Mouse (Mus musculus): ENCODE measurements around the gene Olfr806. TPM values are rescaled to one million over a fixed set of nuclear protein-coding genes. Genes with fewer than 3 reads are reported as not detected.

The Olfr806 gene
- not detected in 2 replicates for polyA plus RNA-seq (2012; rRNA removed)

DNA sequence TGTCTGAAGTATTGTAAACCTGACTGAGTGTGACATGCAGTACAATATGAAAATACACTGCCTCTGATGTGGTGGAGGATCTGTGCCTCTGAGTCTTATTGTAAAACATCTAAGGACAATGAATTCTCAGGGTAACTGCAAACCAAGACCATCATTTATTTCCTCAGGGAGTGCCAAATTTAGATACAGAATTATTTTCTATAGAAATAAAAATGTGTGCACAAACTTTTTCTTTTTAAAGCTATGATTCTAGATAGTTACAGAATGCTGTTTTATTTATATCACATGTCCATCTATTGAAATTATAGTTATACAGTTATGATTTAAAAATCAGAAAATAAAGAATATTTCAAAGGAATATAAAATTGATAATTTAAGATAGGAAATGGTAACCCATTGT lies at the start of gene Olfr806:
Gene Olfr806, minus strand, starts transcription at position 101 of the 400 bp plus-strand sequence.
- DNase-seq (ENCODE audit: low read depth) = no peak

DNA sequence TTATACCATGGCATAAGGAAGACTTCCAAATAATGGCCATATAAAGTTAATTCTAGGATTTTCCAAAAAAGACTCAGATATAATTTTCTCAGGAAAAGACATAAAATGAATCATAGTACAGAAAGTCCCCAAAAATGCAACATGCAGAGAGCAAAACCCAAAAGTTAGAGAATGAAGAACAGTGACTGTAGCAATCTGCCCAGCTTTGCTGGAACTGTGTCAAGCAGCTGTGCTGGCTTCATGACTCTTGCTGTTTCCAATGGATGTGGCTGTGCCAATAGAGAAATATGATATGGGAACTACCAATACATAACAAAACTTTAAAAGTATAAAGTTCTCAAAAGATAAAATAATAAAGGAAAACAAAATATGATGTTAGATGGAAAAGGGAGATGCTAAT lies 36.4 kb upstream of the Olfr806 start:
- DNase-seq (ENCODE audit: low read depth) = no peak

DNA sequence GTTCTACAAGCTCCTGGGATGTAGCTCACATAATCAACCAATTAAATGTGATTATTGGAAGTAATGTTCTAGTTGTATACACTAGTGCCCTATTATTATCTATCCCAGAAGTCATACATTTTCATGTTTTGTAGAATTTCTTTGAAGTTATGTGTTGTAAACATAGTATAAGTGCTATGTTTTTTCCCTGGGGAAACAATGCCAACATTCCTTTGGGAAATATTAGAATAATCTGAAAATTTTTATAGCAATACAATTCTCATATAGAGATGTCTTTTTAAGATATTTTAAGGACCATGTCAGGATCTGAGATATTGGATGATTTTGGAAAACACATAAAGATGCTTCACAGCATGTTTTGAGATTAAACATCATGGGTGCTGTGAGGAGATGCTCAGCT lies 32.6 kb upstream of the Olfr806 start, which contains the start of gene Olfr809:
Gene Olfr809, plus strand, starts transcription at position 301 of the 400 bp plus-strand sequence.
- no peak for DNase-seq (ENCODE audit: low read depth)

DNA sequence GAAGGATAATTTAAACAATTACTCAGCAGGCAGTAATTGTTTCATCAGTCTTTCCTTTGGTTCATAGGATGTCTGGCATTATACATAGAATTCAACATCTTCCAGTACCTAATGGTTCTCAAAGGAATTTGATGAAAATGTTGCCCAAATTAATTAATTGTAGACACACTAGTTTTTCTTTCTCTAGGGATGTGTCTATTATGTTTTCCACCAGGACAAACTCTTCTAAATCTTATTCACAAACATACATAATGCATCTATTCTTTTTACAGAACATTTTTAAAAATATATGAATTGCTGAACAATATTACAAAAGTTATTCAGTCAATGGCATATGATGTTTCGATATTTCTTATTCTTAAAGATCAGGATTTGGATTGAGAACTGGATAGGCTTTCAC lies 23.5 kb upstream of the Olfr806 start, which contains the start of gene Olfr808:
Gene Olfr808, plus strand, starts transcription at position 301 of the 400 bp plus-strand sequence.
- DNase-seq (ENCODE audit: low read depth) = no peak

DNA sequence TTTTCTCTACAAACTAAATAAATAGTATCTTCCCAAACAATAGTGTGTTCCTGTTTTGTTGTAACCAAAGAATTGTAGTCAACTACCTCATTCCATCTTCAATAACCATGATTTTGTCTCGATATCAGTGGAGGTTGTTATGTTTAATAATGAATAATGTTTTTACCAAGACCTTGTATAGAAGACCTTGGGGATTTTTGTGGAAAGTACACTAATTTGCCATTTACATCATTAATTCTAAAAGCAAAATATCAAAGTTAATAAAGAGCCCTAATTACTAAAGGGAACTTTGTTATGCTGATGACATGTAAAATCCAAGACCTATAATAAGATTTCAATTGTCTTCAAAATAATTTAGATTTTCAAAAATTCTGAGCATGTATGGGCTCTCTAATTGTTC lies 16.0 kb upstream of the Olfr806 start, which contains the start of gene Olfr807:
Gene Olfr807, minus strand, starts transcription at position 101 of the 400 bp plus-strand sequence.
- no peak for DNase-seq (ENCODE audit: low read depth)

DNA sequence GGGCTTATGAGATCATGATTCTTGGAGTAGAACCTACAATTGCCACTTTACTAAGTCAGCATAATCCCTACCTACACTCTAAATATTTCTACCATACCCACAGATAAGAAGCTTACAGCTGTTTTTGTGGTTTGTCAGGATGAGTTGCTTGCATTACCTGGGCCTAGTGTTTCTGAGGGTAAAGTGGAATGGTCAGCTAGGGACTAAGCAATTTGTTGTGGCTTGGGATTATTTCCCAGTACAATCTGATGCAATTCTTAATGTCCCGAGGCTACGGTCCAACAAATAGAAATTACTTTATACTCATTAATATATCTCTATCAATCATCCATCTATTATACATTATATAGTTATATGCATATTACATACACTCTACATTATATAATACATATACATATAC lies 12.4 kb downstream of the Olfr806 start, which contains the start of gene Olfr805:
Gene Olfr805, minus strand, starts transcription at position 101 of the 400 bp plus-strand sequence.
- DNase-seq (ENCODE audit: low read depth) = no peak

DNA sequence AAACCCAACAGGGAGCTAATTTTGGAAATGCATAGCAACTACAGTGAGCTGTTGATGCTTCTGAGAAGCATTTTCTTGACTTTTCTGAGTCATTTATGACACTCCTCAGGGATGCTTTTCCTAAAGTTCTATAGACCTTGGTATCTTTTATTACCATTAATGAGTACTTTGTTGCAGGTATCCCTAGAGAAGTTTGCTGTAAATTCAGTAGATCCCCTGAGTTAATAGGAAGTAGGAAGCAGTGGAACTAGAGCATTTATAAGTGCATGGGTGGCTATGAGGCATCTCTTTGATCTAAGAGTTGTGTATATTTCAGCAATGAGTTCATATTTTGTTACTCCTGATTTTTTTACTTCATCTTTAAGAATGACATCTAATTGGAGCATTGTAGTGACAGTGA lies 38.8 kb downstream of the Olfr806 start, which contains the start of gene Olfr804:
Gene Olfr804, plus strand, starts transcription at position 301 of the 400 bp plus-strand sequence.
- DNase-seq (ENCODE audit: low read depth) = no peak

DNA sequence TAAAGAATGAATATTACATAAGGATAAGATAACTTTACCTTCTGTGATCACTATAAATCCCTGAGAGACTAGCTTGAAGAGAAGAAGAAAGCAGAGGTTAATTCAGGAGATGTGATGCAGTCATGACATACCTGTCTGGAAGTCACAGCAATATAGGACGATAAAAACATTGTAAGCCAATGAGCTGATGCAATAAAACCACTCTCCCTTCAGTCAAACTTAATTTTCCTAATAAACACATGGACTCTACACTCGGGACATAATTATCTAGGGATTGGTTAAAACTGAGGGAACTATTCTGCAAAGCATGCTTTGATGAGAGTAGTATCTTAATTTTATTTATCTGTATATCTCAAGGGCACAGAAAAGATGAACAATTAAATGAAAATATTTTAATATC lies 47.5 kb downstream of the Olfr806 start, which contains the start of gene Olfr803:
Gene Olfr803, minus strand, starts transcription at position 101 of the 400 bp plus-strand sequence.
- DNase-seq (ENCODE audit: low read depth) = no peak

DNA sequence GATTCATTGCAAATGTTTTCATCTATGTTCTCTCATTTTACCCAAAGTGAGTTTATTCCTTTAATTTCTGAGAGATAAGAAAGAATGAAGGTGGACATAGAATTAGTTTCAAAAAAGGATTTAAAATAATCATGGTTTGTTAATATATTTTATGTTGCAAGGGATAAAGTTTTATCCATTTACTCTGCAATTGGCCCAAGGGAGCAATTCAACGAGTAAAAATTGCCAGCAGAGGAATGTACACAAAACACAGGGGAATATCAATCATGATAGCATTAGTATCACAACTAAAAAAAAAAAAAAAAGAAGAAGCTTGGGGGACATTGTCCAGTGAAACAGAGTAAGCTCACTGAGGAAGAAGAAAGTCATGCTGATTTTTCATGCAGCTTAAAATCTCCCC lies 53.7 kb downstream of the Olfr806 start, which contains the start of gene Olfr802:
Gene Olfr802, minus strand, starts transcription at position 101 of the 400 bp plus-strand sequence.
- no peak for DNase-seq (ENCODE audit: low read depth)

Other genes with a start within 250 kb of the Olfr806 start
- not detected in 2 replicates for gene Olfr790, start 243.4 kb downstream of the Olfr806 start, polyA plus RNA-seq (2012; rRNA removed)
- gene Olfr791, start 220.1 kb downstream of the Olfr806 start, polyA plus RNA-seq (2012; rRNA removed) = not detected in 2 replicates
- not detected in 2 replicates for gene Olfr792, start 202.8 kb downstream of the Olfr806 start, polyA plus RNA-seq (2012; rRNA removed)
- not detected in 2 replicates for gene Olfr794, start 174.3 kb downstream of the Olfr806 start, polyA plus RNA-seq (2012; rRNA removed)
- gene Olfr796, start 129.4 kb downstream of the Olfr806 start, polyA plus RNA-seq (2012; rRNA removed) = not detected in 2 replicates
- not detected in 2 replicates for gene Olfr798, start 114.0 kb downstream of the Olfr806 start, polyA plus RNA-seq (2012; rRNA removed)
- gene Olfr799, start 104.4 kb downstream of the Olfr806 start, polyA plus RNA-seq (2012; rRNA removed) = not detected in 2 replicates
- gene Olfr800, start 84.2 kb downstream of the Olfr806 start, polyA plus RNA-seq (2012; rRNA removed) = not detected in 2 replicates
- gene Olfr801, start 68.1 kb downstream of the Olfr806 start, polyA plus RNA-seq (2012; rRNA removed) = not detected in 2 replicates
- not detected in 2 replicates for gene Olfr802, start 53.8 kb downstream of the Olfr806 start, polyA plus RNA-seq (2012; rRNA removed)
- gene Olfr803, start 47.6 kb downstream of the Olfr806 start, polyA plus RNA-seq (2012; rRNA removed) = not detected in 2 replicates
- not detected in 2 replicates for gene Olfr804, start 38.7 kb downstream of the Olfr806 start, polyA plus RNA-seq (2012; rRNA removed)
- not detected in 2 replicates for gene Olfr805, start 12.5 kb downstream of the Olfr806 start, polyA plus RNA-seq (2012; rRNA removed)
- not detected in 2 replicates for gene Olfr807, start 15.9 kb upstream of the Olfr806 start, polyA plus RNA-seq (2012; rRNA removed)
- not detected in 2 replicates for gene Olfr808, start 23.6 kb upstream of the Olfr806 start, polyA plus RNA-seq (2012; rRNA removed)
- gene Olfr809, start 32.7 kb upstream of the Olfr806 start, polyA plus RNA-seq (2012; rRNA removed) = not detected in 2 replicates
- gene Olfr810, start 53.0 kb upstream of the Olfr806 start, polyA plus RNA-seq (2012; rRNA removed) = not detected in 2 replicates
- gene Olfr811, start 62.5 kb upstream of the Olfr806 start, polyA plus RNA-seq (2012; rRNA removed) = not detected in 2 replicates
- not detected in 2 replicates for gene Olfr812, start 104.2 kb upstream of the Olfr806 start, polyA plus RNA-seq (2012; rRNA removed)
- not detected in 2 replicates for gene Olfr813, start 113.4 kb upstream of the Olfr806 start, polyA plus RNA-seq (2012; rRNA removed)
- not detected in 2 replicates for gene Olfr814, start 137.9 kb upstream of the Olfr806 start, polyA plus RNA-seq (2012; rRNA removed)
- not detected in 2 replicates for gene Olfr815, start 163.9 kb upstream of the Olfr806 start, polyA plus RNA-seq (2012; rRNA removed)
- not detected in 2 replicates for gene Olfr816, start 173.7 kb upstream of the Olfr806 start, polyA plus RNA-seq (2012; rRNA removed)
- gene Olfr818, start 207.2 kb upstream of the Olfr806 start, polyA plus RNA-seq (2012; rRNA removed) = not detected in 2 replicates
- not detected in 2 replicates for gene Olfr819, start 225.3 kb upstream of the Olfr806 start, polyA plus RNA-seq (2012; rRNA removed)
- not detected in 2 replicates for gene Olfr247, start 234.2 kb upstream of the Olfr806 start, polyA plus RNA-seq (2012; rRNA removed)
- not detected in 2 replicates for gene Gm10310, start 243.1 kb upstream of the Olfr806 start, polyA plus RNA-seq (2012; rRNA removed)